Mouse (Mus musculus): Measurements from ENCODE around the gene P2rx3. TPM values are rescaled to one million over a fixed set of nuclear protein-coding genes. Genes with fewer than 3 reads are reported as not detected.

Gene P2rx3
- polyA plus RNA-seq, 1 experiment, result 0.30 TPM

DNA sequence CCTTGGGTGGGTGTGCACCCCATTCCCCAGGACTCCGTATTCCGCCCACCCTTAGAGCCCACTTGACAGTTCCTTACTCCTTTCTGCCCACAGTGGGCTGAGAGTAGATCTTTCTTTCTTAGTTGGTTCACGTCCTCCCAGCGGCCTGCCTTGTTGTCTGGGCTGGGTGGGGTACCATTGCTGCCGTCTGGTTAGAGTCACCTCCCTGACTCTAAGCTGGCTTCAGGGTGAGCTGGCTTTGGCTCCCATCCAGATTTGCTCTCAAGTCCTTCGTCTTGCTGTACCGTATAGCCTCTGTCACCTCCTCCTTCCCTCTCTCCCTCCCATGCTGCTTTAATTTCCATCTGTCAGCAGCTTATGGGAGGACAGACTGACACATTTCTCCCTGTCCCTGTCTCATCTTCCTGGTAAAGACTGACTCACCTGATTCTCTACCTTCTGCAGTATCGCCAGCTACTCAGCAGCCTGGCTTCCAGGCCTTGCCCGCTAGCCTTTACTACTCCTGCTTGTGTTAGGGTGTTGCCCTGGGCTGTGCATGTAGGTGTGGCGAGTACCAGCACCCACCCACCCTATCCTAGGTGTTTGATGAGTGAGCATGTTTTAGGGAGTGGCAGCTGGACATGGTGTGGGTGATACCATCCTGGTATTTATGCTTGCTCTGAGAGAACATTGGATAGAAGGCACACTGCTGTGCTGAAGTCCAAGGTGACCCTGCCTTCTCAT is 30.8 kb upstream of the P2rx3 start:
- peaks cover 59% of the 10 kb centered on the region for H3K79me2 ChIP-seq (ENCODE audit: control insufficient read depth, insufficient read depth)
- H3K36me3 ChIP-seq (ENCODE audit: control insufficient read depth, insufficient read depth), result peaks cover 90% of the 10 kb centered on the region
- no peaks in the 10 kb centered on the region for H3K27me3 ChIP-seq (ENCODE audit: control insufficient read depth, insufficient read depth, insufficient read length)
- H3K79me3 ChIP-seq (ENCODE audit: low read depth), result peaks cover 14% of the 10 kb centered on the region
- H3K4me3 ChIP-seq (ENCODE audit: insufficient read depth, poor library complexity, severe bottlenecking), result no peak overlapping the region
- no peak overlapping the region for H3ac ChIP-seq (ENCODE audit: control insufficient read depth, insufficient read length, low read depth)
- TF ChIP-seq USF1 (IDR thresholded peaks at IDR 0.05; ENCODE audit: low read depth), result no peak
- no peak for TF ChIP-seq MYOG (IDR thresholded peaks at IDR 0.05; ENCODE audit: control insufficient read depth, extremely low read depth, insufficient read length)
- TF ChIP-seq MAX (IDR thresholded peaks at IDR 0.05), result no peak
- no peak for TF ChIP-seq CTCF (IDR thresholded peaks at IDR 0.05; ENCODE audit: control insufficient read depth, insufficient read depth, insufficient read length)
- no peak for TF ChIP-seq MYOD1 (IDR thresholded peaks at IDR 0.05; ENCODE audit: control insufficient read depth, insufficient read length, low read depth)
- no peak for TF ChIP-seq FOSL1 (IDR thresholded peaks at IDR 0.05; ENCODE audit: insufficient read depth, low read length, poor library complexity, severe bottlenecking)

DNA sequence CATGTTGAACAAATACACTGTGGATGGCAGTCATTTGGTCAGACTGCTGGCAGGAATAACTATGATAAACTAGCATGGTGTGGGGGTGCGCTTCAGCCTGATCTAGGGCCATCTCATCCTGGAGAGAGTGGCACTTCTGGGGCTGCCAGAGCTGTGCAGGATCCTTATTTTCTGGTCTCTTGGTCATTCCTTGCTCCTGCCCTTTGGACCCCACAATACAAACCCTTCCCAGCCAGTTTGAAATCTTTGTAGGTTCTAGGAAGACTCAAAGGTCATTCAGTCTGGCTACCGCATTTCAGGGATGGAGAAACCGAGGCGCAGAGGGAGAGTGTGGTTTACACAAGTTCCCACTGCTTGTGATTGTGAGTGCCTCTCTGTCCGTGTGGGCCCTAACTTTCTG is 29.7 kb upstream of the P2rx3 start:
- H3K79me2 ChIP-seq (ENCODE audit: control insufficient read depth, insufficient read depth), result peaks cover 70% of the 10 kb centered on the region
- H3K36me3 ChIP-seq (ENCODE audit: control insufficient read depth, insufficient read depth), result peaks cover 90% of the 10 kb centered on the region
- H3K27me3 ChIP-seq (ENCODE audit: control insufficient read depth, insufficient read depth, insufficient read length), result no peaks in the 10 kb centered on the region
- H3K79me3 ChIP-seq (ENCODE audit: low read depth), result peaks cover 25% of the 10 kb centered on the region
- H3ac ChIP-seq (ENCODE audit: control insufficient read depth, insufficient read length, low read depth), result no peak overlapping the region
- TF ChIP-seq USF1 (IDR thresholded peaks at IDR 0.05; ENCODE audit: low read depth) (no peak), MYOD1 (IDR thresholded peaks at IDR 0.05; ENCODE audit: control insufficient read depth, insufficient read length, low read depth) (no peak), MYOG (IDR thresholded peaks at IDR 0.05; ENCODE audit: control insufficient read depth, extremely low read depth, insufficient read length) (no peak)
- no peak overlapping the region for H3K4me3 ChIP-seq (ENCODE audit: insufficient read depth, poor library complexity, severe bottlenecking)

DNA sequence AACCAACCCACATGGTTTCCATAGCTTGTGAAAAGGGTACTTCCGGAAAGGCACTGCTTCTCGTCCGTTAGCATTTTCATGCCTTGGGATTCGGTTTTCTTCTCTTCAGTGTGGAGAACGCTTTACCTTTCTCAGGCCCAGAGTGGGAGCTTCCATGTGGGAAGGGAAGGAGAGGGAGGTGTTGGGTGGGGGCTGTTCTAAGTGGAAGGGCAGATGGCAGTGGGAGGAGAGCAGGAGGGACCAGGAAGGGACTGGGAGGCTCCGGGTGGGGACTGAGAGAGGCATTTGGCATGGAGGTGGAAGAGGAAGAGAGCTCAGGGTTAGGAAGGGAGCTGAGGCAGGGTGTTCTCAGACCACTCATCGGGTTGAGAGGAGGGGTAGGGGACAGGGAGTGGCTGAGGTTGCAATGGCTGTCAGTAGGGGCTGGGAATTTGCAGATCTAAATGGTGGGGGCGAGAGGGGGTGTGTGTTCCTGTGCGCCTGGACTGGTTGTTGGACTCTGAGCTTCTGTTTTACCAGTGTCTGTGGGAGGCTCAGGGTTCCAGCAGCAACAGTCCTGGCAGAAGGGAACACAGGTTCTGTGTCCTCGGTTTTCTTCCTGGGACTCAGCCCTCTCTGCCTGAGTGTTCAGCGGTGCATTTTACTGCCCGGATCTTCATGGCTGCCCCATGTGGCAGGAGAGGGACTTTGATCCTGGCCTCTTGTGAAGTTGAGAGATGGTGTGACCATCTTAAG is 28.0 kb upstream of the P2rx3 start:
- peaks cover 32% of the 10 kb centered on the region for H3K79me3 ChIP-seq (ENCODE audit: low read depth)
- H3K4me3 ChIP-seq (ENCODE audit: insufficient read depth, poor library complexity, severe bottlenecking), result no peak overlapping the region
- H3ac ChIP-seq (ENCODE audit: control insufficient read depth, insufficient read length, low read depth), result no peak overlapping the region
- H3K79me2 ChIP-seq (ENCODE audit: control insufficient read depth, insufficient read depth), result peaks cover 82% of the 10 kb centered on the region
- H3K27me3 ChIP-seq (ENCODE audit: control insufficient read depth, insufficient read depth, insufficient read length), result no peaks in the 10 kb centered on the region
- no peak for TF ChIP-seq MAX (IDR thresholded peaks at IDR 0.05)
- no peak for TF ChIP-seq CEBPB (IDR thresholded peaks at IDR 0.05; ENCODE audit: low read depth)
- no peak for TF ChIP-seq CTCF (IDR thresholded peaks at IDR 0.05; ENCODE audit: control insufficient read depth, insufficient read depth, insufficient read length)
- TF ChIP-seq MYOD1 (IDR thresholded peaks at IDR 0.05; ENCODE audit: control insufficient read depth, insufficient read length, low read depth), result no peak
- TF ChIP-seq FOSL1 (IDR thresholded peaks at IDR 0.05; ENCODE audit: insufficient read depth, low read length, poor library complexity, severe bottlenecking), result no peak
- TF ChIP-seq MYOG (IDR thresholded peaks at IDR 0.05; ENCODE audit: control insufficient read depth, extremely low read depth, insufficient read length), result no peak
- TF ChIP-seq USF1 (IDR thresholded peaks at IDR 0.05; ENCODE audit: low read depth), result no peak
- H3K36me3 ChIP-seq (ENCODE audit: control insufficient read depth, insufficient read depth), result peaks cover 81% of the 10 kb centered on the region

DNA sequence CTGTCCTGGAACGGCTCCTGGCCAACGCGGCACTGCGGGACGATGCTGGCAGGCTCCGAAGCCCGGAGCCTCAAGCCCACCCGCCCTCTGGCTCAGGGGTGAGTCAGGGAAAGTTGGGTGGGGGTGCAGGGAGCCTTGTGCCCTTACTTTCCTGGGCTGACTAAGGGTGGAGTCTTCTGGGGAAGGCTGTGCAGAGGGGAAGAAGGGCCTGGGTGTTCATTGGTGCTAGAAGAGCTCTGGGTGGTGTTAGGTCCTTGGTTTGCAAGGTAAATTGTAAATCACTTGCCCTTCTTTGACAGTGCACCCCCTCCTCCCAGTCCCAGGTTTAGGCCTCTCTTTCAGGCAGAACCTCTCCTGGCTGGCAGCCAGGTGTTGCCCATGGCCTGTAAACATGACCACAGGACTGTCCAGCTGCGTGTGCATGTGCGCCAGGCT is 23.9 kb upstream of the P2rx3 start:
- peaks cover 63% of the 10 kb centered on the region for H3K79me2 ChIP-seq (ENCODE audit: control insufficient read depth, insufficient read depth)
- TF ChIP-seq MAX (IDR thresholded peaks at IDR 0.05) (peak; percentile 29), CEBPB (IDR thresholded peaks at IDR 0.05; ENCODE audit: low read depth) (peak; percentile 86), MYOG (IDR thresholded peaks at IDR 0.05; ENCODE audit: control insufficient read depth, extremely low read depth, insufficient read length) (no peak), USF1 (IDR thresholded peaks at IDR 0.05; ENCODE audit: low read depth) (no peak), FOSL1 (IDR thresholded peaks at IDR 0.05; ENCODE audit: insufficient read depth, low read length, poor library complexity, severe bottlenecking) (no peak)
- H3K27me3 ChIP-seq (ENCODE audit: control insufficient read depth, insufficient read depth, insufficient read length), result no peaks in the 10 kb centered on the region
- H3K79me3 ChIP-seq (ENCODE audit: low read depth), result peaks cover 29% of the 10 kb centered on the region
- peak overlapping the region; percentile 63 for H3ac ChIP-seq (ENCODE audit: control insufficient read depth, insufficient read length, low read depth)
- peak overlapping the region; percentile 42 for H3K4me3 ChIP-seq (ENCODE audit: insufficient read depth, poor library complexity, severe bottlenecking)
- H3K36me3 ChIP-seq (ENCODE audit: control insufficient read depth, insufficient read depth), result peaks cover 82% of the 10 kb centered on the region

DNA sequence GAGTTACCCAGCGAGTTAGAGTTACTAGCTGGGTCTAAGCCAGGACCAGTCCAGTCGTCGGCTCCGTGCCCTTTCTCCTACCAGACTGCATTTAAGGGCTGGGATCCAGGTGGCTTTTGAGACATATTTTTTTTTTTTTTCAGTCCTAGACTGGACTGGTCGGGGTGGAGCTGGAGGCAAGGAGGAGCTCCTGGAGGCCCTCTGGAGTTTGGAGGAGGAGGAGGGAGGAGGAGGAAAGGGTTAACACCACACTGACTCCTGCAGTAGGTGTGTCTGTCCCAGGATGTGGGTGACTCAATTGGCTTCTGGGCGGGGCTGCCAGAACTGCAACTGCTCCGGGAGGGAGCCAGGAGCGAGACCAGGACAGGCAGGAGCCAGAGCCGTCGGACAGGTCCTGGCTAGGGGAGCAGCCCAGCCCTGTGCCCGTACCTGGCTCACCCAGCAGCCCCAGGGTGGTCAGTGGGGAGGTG is 23.4 kb upstream of the P2rx3 start:
- peak overlapping the region; percentile 42 for H3K4me3 ChIP-seq (ENCODE audit: insufficient read depth, poor library complexity, severe bottlenecking)
- peaks cover 82% of the 10 kb centered on the region for H3K36me3 ChIP-seq (ENCODE audit: control insufficient read depth, insufficient read depth)
- peak overlapping the region; percentile 63 for H3ac ChIP-seq (ENCODE audit: control insufficient read depth, insufficient read length, low read depth)
- H3K27me3 ChIP-seq (ENCODE audit: control insufficient read depth, insufficient read depth, insufficient read length), result no peaks in the 10 kb centered on the region
- peaks cover 61% of the 10 kb centered on the region for H3K79me2 ChIP-seq (ENCODE audit: control insufficient read depth, insufficient read depth)
- peaks cover 33% of the 10 kb centered on the region for H3K79me3 ChIP-seq (ENCODE audit: low read depth)
- TF ChIP-seq CTCF (IDR thresholded peaks at IDR 0.05; ENCODE audit: control insufficient read depth, insufficient read depth, insufficient read length), result no peak
- TF ChIP-seq MYOD1 (IDR thresholded peaks at IDR 0.05; ENCODE audit: control insufficient read depth, insufficient read length, low read depth), result peak; percentile 8

DNA sequence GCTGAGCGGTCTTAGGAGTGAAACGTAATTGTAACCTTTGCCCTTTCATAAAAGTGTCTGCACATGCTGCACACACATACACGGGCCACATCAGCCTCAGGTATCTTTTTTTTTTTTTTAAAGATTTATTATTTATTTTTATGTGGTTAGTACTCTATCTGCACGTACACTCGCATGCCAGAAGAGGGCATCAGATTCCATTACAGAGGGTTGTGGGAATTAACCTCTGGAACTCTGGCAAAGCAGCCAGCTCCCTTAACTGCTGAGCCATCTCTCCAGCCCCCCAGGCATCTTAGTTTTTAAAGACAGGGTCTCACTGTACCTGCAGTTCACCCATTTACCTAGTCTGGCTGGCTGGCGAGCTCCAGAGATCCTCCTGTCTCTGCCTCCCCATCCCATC is 22.4 kb upstream of the P2rx3 start:
- Histone ChIP-seq H3K36me3 (ENCODE audit: control insufficient read depth, insufficient read depth) (peaks cover 84% of the 10 kb centered on the region), H3K79me2 (ENCODE audit: control insufficient read depth, insufficient read depth) (peaks cover 61% of the 10 kb centered on the region), H3K79me3 (ENCODE audit: low read depth) (peaks cover 33% of the 10 kb centered on the region), H3ac (ENCODE audit: control insufficient read depth, insufficient read length, low read depth) (no peak overlapping the region), H3K4me3 (ENCODE audit: insufficient read depth, poor library complexity, severe bottlenecking) (no peak overlapping the region), H3K27me3 (ENCODE audit: control insufficient read depth, insufficient read depth, insufficient read length) (no peaks in the 10 kb centered on the region)
- TF ChIP-seq USF1 (IDR thresholded peaks at IDR 0.05; ENCODE audit: low read depth) (no peak), FOSL1 (IDR thresholded peaks at IDR 0.05; ENCODE audit: insufficient read depth, low read length, poor library complexity, severe bottlenecking) (no peak), CTCF (IDR thresholded peaks at IDR 0.05; ENCODE audit: control insufficient read depth, insufficient read depth, insufficient read length) (no peak), CEBPB (IDR thresholded peaks at IDR 0.05; ENCODE audit: low read depth) (no peak), MYOD1 (IDR thresholded peaks at IDR 0.05; ENCODE audit: control insufficient read depth, insufficient read length, low read depth) (no peak), MYOG (IDR thresholded peaks at IDR 0.05; ENCODE audit: control insufficient read depth, extremely low read depth, insufficient read length) (no peak), MAX (IDR thresholded peaks at IDR 0.05) (no peak)

All from C2C12 (cell line).